Mouse (Mus musculus): ENCODE results near the gene Col6a4.

- TF ChIP-seq FLI1 (IDR thresholded peaks at IDR 0.05; ENCODE audit: low read length) (no peak), GATA1 (IDR thresholded peaks at IDR 0.05; ENCODE audit: borderline replicate concordance, low read length) (no peak)
These were observed 83.4 kb downstream of the Col6a4 start for GRCm38 (mm10) chr9:106013139-106013538.

Measured in megakaryocyte, embryonic 14.5 days (primary cell).